Mouse (Mus musculus): ENCODE results near the gene Ryr3. TPM values are rescaled to one million over a fixed set of nuclear protein-coding genes. Genes with fewer than 3 reads are reported as not detected.

Ryr3 gene
- polyA plus RNA-seq, 2 experiments = under 0.01 TPM; not detected in 1

DNA sequence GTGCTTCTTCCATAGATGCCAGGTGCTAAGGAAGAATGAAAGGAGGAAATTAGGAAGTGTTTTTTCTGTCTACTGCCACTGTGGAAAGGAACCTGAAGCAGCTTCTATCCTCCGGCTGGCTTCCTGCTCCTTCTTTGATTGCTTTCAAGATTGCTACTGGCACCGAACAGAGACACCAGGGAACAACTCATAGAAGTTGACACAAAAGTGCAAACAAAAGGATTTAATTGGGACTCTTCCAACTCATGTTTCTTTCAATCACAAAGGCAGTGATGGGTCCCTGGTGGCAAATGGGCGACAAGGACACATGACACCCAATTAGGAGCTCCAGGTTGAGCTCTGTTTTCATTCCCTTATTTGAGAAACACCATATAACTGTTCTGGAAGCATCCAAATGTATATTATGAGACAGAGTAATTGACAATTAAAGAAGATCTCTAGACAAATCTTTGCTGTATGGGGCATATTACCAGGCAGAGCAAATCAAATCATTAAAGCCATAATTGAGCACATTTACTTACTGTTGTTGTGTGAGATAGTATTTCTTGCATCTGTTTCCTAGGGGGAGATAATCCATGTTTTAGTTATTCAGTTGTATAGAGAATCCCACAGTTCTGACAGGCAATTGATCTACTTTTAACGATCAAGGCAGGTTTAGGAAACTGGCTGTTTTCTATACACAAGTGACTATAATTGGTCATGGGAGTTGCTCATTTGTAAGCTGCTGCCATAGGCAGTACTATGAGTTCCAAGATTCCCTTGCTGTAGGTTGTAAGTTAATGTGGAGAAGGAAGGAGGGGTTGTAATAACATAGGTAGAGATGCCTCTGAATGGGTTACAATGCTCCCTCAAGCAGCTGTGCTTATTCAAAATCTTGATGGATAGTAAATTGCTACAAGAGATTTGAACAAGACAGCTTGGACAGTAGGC is 371.0 kb downstream of the Ryr3 start:
- no peak overlapping the region for H3K9ac ChIP-seq (replicated peaks)
- no peak overlapping the region for H3K4me2 ChIP-seq (ENCODE audit: low read depth)
- no peaks in the 10 kb centered on the region for H3K9me3 ChIP-seq (ENCODE audit: control insufficient read depth, low read length)
- ATAC-seq (ENCODE audit: insufficient read depth) = no peak
- H3K4me1 ChIP-seq (replicated peaks; ENCODE audit: control insufficient read depth in 2 of 2, insufficient read depth in 2 of 2, low read length in 1 of 2) = no peaks in the 10 kb centered on the region
- H3K4me3 ChIP-seq (ENCODE audit: insufficient read depth in 1 of 2, low read depth in 2 of 2, low read length in 2 of 2) = no peak overlapping the region
- 44% methylated on average over 4 of the region's 4 CpGs for WGBS (ENCODE audit: insufficient replicate concordance)
- no peaks in the 10 kb centered on the region for H3K27me3 ChIP-seq (ENCODE audit: control insufficient read depth, insufficient read depth, low read length)
- no peak for DNase-seq (ENCODE audit: low read depth in 3 of 3, low spot score in 3 of 3)
- H3K27ac ChIP-seq = no peak overlapping the region
- no peaks in the 10 kb centered on the region for H3K36me3 ChIP-seq (replicated peaks; ENCODE audit: control insufficient read depth, insufficient read depth, low read depth)
- TF ChIP-seq EP300 (IDR thresholded peaks at IDR 0.05; ENCODE audit: low read depth) (no peak), CTCF (IDR thresholded peaks at IDR 0.05; ENCODE audit: low read depth) (no peak)

DNA sequence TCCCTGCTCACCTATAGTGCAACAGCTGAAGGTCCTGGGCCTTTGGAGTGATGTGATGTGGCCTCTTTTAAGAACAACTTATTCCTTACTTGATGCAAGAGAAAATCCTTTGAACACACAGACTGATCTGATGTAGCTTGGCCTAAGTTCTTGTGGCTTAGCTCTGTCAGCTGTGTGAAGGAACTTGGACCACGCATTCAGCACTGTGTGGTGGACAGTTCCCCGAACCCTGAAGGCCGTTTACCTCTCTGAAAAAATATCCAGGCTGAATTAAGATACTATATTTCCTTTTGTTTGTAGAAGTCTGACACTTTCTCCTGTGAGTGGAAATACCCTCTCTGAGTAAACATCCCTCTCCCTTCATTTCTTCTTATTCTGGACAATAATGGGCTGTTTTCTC is 374.0 kb downstream of the Ryr3 start:
- H3K4me2 ChIP-seq (ENCODE audit: low read depth) = no peak overlapping the region
- TF ChIP-seq CTCF (IDR thresholded peaks at IDR 0.05; ENCODE audit: low read depth) = no peak
- TF ChIP-seq EP300 (IDR thresholded peaks at IDR 0.05; ENCODE audit: low read depth) = no peak
- no peak overlapping the region for H3K9ac ChIP-seq (replicated peaks)
- H3K9me3 ChIP-seq (ENCODE audit: control insufficient read depth, low read length) = no peaks in the 10 kb centered on the region
- H3K4me1 ChIP-seq (replicated peaks; ENCODE audit: control insufficient read depth in 2 of 2, insufficient read depth in 2 of 2, low read length in 1 of 2) = no peaks in the 10 kb centered on the region
- DNase-seq (ENCODE audit: low read depth in 3 of 3, low spot score in 3 of 3) (no peak), ATAC-seq (ENCODE audit: insufficient read depth) (no peak)
- WGBS (ENCODE audit: insufficient replicate concordance) = 20% methylated on average over 3 of the region's 3 CpGs
- H3K27me3 ChIP-seq (ENCODE audit: control insufficient read depth, insufficient read depth, low read length) = no peaks in the 10 kb centered on the region
- H3K4me3 ChIP-seq (ENCODE audit: insufficient read depth in 1 of 2, low read depth in 2 of 2, low read length in 2 of 2) = no peak overlapping the region
- H3K36me3 ChIP-seq (replicated peaks; ENCODE audit: control insufficient read depth, insufficient read depth, low read depth) = no peaks in the 10 kb centered on the region
- no peak overlapping the region for H3K27ac ChIP-seq

DNA sequence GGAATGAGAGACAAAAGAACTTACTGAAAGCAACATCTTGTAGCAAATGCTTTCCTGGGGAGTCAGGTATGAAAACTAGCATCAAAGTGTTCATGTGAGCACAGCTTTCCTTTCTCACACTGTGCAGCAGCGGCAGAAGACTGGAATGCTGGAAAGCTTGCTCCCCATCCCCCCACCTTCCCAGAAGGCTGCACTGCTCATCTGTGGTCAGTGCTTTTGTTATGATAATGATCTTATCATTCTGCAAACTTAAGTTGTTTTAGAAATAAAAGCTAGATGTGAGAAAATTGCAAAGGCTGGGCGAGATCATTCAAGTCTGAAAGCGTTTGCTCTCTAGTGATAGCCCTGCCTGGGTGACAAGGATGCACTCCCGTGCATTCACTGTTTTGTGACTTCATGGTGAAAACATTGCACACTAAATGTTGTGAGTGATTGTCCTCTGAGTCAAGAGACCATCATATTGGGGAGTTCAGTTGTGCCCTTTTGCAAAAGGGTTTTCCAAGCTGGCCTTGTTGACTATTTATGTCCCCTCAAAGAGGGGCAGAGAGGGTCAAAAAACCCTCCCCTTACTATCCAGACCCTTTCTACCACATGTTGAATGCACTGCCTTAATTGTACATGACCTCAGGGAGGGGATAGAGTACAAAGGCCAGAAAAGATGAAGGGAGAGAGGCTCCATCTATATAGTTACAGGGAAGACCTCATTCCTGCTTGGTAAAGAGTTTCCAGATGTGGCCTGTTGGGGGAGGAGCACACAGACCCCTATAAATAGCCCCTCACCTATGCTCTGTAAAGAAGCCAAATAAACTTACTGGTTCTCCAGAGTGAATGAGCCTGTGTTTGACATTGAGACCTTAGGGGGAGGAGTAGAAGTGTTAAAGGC is 385.2 kb downstream of the Ryr3 start:
- H3K9me3 ChIP-seq (ENCODE audit: control insufficient read depth, low read length) = no peaks in the 10 kb centered on the region
- TF ChIP-seq EP300 (IDR thresholded peaks at IDR 0.05; ENCODE audit: low read depth) (no peak), CTCF (IDR thresholded peaks at IDR 0.05; ENCODE audit: low read depth) (no peak)
- no peaks in the 10 kb centered on the region for H3K4me1 ChIP-seq (replicated peaks; ENCODE audit: control insufficient read depth in 2 of 2, insufficient read depth in 2 of 2, low read length in 1 of 2)
- H3K27ac ChIP-seq = no peak overlapping the region
- no peak overlapping the region for H3K9ac ChIP-seq (replicated peaks)
- H3K36me3 ChIP-seq (replicated peaks; ENCODE audit: control insufficient read depth, insufficient read depth, low read depth) = no peaks in the 10 kb centered on the region
- H3K4me3 ChIP-seq (ENCODE audit: insufficient read depth in 1 of 2, low read depth in 2 of 2, low read length in 2 of 2) = no peak overlapping the region
- DNase-seq (ENCODE audit: low read depth in 3 of 3, low spot score in 3 of 3) (no peak), ATAC-seq (ENCODE audit: insufficient read depth) (no peak)
- H3K4me2 ChIP-seq (ENCODE audit: low read depth) = no peak overlapping the region
- no peaks in the 10 kb centered on the region for H3K27me3 ChIP-seq (ENCODE audit: control insufficient read depth, insufficient read depth, low read length)
- 36% methylated on average over 4 of the region's 4 CpGs for WGBS (ENCODE audit: insufficient replicate concordance)

DNA sequence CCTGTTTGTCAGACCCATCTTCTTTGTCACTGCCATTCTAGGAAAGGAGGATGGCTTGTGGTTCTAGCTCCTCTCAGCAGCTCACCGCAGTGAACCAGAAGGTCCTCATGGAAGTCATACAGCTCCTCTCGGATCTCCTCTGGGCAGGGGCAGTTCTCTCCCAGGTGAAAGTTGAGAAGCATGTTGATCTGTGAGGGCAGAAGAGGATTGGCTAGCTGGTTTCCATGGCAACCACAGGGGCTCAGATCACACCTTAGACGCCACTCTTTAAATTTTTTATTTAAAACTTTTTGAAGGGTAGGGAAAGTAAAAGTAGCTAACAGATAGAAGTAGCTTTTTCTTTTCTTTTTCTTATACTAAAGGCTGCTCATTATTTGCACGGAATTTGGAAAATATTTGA is 390.3 kb downstream of the Ryr3 start:
- Histone ChIP-seq H3K4me1 (replicated peaks; ENCODE audit: control insufficient read depth in 2 of 2, insufficient read depth in 2 of 2, low read length in 1 of 2) (no peaks in the 10 kb centered on the region), H3K36me3 (replicated peaks; ENCODE audit: control insufficient read depth, insufficient read depth, low read depth) (no peaks in the 10 kb centered on the region), H3K4me3 (ENCODE audit: insufficient read depth in 1 of 2, low read depth in 2 of 2, low read length in 2 of 2) (no peak overlapping the region), H3K27me3 (ENCODE audit: control insufficient read depth, insufficient read depth, low read length) (no peaks in the 10 kb centered on the region), H3K4me2 (ENCODE audit: low read depth) (no peak overlapping the region), H3K9me3 (ENCODE audit: control insufficient read depth, low read length) (no peaks in the 10 kb centered on the region), H3K9ac (replicated peaks) (no peak overlapping the region), H3K27ac (no peak overlapping the region)
- no peak for ATAC-seq (ENCODE audit: insufficient read depth)
- 28% methylated on average over 4 of the region's 4 CpGs for WGBS (ENCODE audit: insufficient replicate concordance)
- no peak for TF ChIP-seq EP300 (IDR thresholded peaks at IDR 0.05; ENCODE audit: low read depth)
- no peak for TF ChIP-seq CTCF (IDR thresholded peaks at IDR 0.05; ENCODE audit: low read depth)
- no peak for DNase-seq (ENCODE audit: low read depth in 3 of 3, low spot score in 3 of 3)

DNA sequence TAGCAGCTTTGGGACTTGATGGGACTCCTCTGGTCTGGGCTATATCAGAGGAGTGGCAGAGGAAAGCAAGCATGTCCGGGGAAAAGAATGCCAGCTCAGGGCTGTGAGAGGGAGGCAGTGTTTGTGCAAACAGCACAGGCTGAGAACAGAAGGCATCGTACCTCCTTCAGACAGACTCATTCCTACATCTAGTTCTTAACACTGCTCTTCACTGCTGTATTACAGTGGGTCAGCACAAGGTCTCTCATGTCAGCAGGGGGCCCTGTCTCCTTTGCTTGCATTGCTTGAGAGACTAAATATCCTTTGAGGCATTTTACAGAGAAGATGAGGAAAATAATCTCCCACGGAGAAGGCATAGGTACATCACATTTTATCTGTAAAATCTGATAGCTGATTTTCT is 394.2 kb downstream of the Ryr3 start:
- no peak overlapping the region for H3K27ac ChIP-seq
- no peaks in the 10 kb centered on the region for H3K4me1 ChIP-seq (replicated peaks; ENCODE audit: control insufficient read depth in 2 of 2, insufficient read depth in 2 of 2, low read length in 1 of 2)
- H3K9ac ChIP-seq (replicated peaks) = no peak overlapping the region
- H3K27me3 ChIP-seq (ENCODE audit: control insufficient read depth, insufficient read depth, low read length) = no peaks in the 10 kb centered on the region
- no peak overlapping the region for H3K4me2 ChIP-seq (ENCODE audit: low read depth)
- H3K9me3 ChIP-seq (ENCODE audit: control insufficient read depth, low read length) = no peaks in the 10 kb centered on the region
- no peak overlapping the region for H3K4me3 ChIP-seq (ENCODE audit: insufficient read depth in 1 of 2, low read depth in 2 of 2, low read length in 2 of 2)
- H3K36me3 ChIP-seq (replicated peaks; ENCODE audit: control insufficient read depth, insufficient read depth, low read depth) = no peaks in the 10 kb centered on the region
- no peak for TF ChIP-seq CTCF (IDR thresholded peaks at IDR 0.05; ENCODE audit: low read depth)
- DNase-seq (ENCODE audit: low read depth in 3 of 3, low spot score in 3 of 3) = no peak
- 50% methylated on average over 3 of the region's 3 CpGs for WGBS (ENCODE audit: insufficient replicate concordance)
- ATAC-seq (ENCODE audit: insufficient read depth) = no peak
